Mouse (Mus musculus) ES-E14 (cell line): ENCODE measurements around the gene Hoxa5.

ENCODE experiments used
- HCFC1 ChIP-seq: IDR thresholded peaks from 2 replicates; pipeline ENCODE4 v1.6.1; 2012; ENCODE audit warnings: low read length, inconsistent platforms, borderline replicate concordance; ENCODE audit not compliant: insufficient read depth
- MAFK ChIP-seq: IDR thresholded peaks from 2 replicates; pipeline ENCODE4 v1.6.1; 2014; ENCODE audit warnings: mild to moderate bottlenecking, low read depth, low read length, inconsistent platforms; ENCODE audit not compliant: insufficient read depth
- ZC3H11A ChIP-seq: IDR thresholded peaks from 2 replicates; pipeline ENCODE4 v1.6.1; 2012; ENCODE audit warnings: low read depth, mild to moderate bottlenecking, inconsistent platforms, low read length, borderline replicate concordance
- ZNF384 ChIP-seq: IDR thresholded peaks from 2 replicates; pipeline ENCODE4 v1.6.1; 2012; ENCODE audit warnings: low read depth, low read length, inconsistent platforms

DNA sequence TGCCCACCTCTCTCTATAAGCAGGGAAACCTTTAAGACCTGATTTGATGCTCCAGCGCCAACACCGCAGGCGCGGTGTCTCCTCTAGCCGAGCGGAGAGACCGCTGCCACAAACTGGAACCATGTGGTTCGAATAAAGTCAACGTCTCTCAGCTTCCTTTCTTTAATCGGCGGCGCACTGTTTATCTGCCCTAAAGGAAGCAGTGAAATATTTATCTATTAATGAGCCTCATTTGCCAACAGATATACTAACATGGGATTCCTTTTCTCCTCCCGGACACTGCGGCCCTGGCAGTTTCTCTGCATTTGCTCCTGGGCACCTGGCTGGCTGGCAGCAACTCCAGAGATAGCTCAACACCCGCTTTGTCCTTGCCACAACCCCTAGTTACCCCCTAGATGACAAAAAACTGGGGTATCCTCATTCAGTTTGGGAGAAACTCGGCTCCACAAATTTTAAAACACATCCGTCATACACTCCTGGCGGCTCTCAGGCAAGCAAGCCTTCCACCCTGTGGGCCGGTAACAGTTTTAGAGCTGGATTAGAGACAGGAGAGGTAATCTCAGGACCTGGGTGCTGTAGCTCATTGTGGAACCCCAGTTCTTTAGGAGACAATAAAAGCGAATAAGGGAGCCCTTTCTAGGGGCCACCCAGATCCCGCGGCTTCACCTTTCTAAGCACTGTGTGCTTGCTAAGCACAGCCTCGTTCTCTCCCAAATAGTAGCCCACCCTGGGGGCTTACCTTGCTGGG is 13.7 kb upstream of the Hoxa5 start:
- TF ChIP-seq ZC3H11A (no peak), MAFK (no peak), HCFC1 (no peak), ZNF384 (no peak)
